Mouse (Mus musculus): ENCODE measurements around the gene Pdp2.
"Not testable (repeated sequence)": the region's sequence is repeated elsewhere in the genome, so short reads cannot be mapped to it uniquely, and the experiment has no call there.

Gene Pdp2

GRCm38 (mm10) chr8:104630981-104631663 is 39.9 kb downstream of the Pdp2 start, which contains the start of gene Rrad:
Gene Rrad, minus strand, starts transcription at chr8:104631327.
- no peak for DNase-seq (ENCODE audit: low read depth, low spot score)

- DNase-seq (ENCODE audit: low read depth, low spot score) = no peak
These were observed 40.7 kb downstream of the Pdp2 start for GRCm38 (mm10) chr8:104631975-104632374.

- DNase-seq (ENCODE audit: low read depth, low spot score) = no peak
These were observed 41.2 kb downstream of the Pdp2 start for GRCm38 (mm10) chr8:104632486-104632885.

GRCm38 (mm10) chr8:104633156-104633744 is 42.0 kb downstream of the Pdp2 start:
- no peak for DNase-seq (ENCODE audit: low read depth, low spot score)

- DNase-seq (ENCODE audit: low read depth, low spot score) = no peak
These were observed 43.9 kb downstream of the Pdp2 start for GRCm38 (mm10) chr8:104635004-104635710.

GRCm38 (mm10) chr8:104638010-104638409 is 46.8 kb downstream of the Pdp2 start:
- DNase-seq (ENCODE audit: low read depth, low spot score) = no peak

GRCm38 (mm10) chr8:104640241-104640640 is 49.0 kb downstream of the Pdp2 start:
- DNase-seq (ENCODE audit: low read depth, low spot score) = no peak

GRCm38 (mm10) chr8:104640831-104641370 is 49.6 kb downstream of the Pdp2 start:
- DNase-seq (ENCODE audit: low read depth, low spot score) = no peak

GRCm38 (mm10) chr8:104641426-104642323 is 50.4 kb downstream of the Pdp2 start, which contains the start of gene Ciao2b:
Gene Ciao2b, minus strand, starts transcription at chr8:104641965.
- DNase-seq (ENCODE audit: low read depth, low spot score) = peak; percentile 70

- DNase-seq (ENCODE audit: low read depth, low spot score) = no peak
These were observed 51.0 kb downstream of the Pdp2 start for GRCm38 (mm10) chr8:104642324-104642654.

- not testable (repeated sequence) for DNase-seq (ENCODE audit: low read depth, low spot score)
These were observed 52.9 kb downstream of the Pdp2 start for GRCm38 (mm10) chr8:104644187-104644586.

All from embryo, embryonic 11.5 days (tissue).